Mouse (Mus musculus) testis, adult 2 months (tissue): ENCODE results near the gene Fam222b. TPM values are rescaled to one million over a fixed set of nuclear protein-coding genes. Genes with fewer than 3 reads are reported as not detected.

Source experiments
- H3K27ac ChIP-seq: fragments of 200-500 bp; 2 replicates; pipeline ENCODE4 v1.5.1; 2012; ENCODE audit warnings: low read depth, low read length; ENCODE audit not compliant: control insufficient read depth, insufficient read depth
- H3K27me3 ChIP-seq: fragments of 200-500 bp; 2 replicates; pipeline ENCODE4 v1.6.1; 2012; ENCODE audit warnings: mild to moderate bottlenecking, low read length, moderate library complexity; ENCODE audit not compliant: control insufficient read depth, insufficient read depth
- H3K36me3 ChIP-seq: fragments of 200-500 bp; 2 replicates; pipeline ENCODE4 v1.6.1; 2012; ENCODE audit warnings: mild to moderate bottlenecking, low read length; ENCODE audit not compliant: control insufficient read depth, insufficient read depth
- H3K4me1 ChIP-seq: fragments of 200-500 bp; 2 replicates; pipeline ENCODE4 v1.6.1; 2012; ENCODE audit warnings: low read length; ENCODE audit not compliant: control insufficient read depth, insufficient read depth
- H3K4me3 ChIP-seq: fragments of 200-500 bp; 2 replicates; pipeline ENCODE4 v1.5.1; 2012; ENCODE audit warnings: low read depth, mild to moderate bottlenecking, low read length, moderate library complexity, mixed read lengths; ENCODE audit not compliant: control insufficient read depth
- CTCF ChIP-seq: fragments of 200-500 bp; IDR thresholded peaks from 2 replicates; pipeline ENCODE4 v1.5.1; 2012; ENCODE audit warnings: low read depth, mild to moderate bottlenecking, inconsistent platforms, low read length, moderate library complexity; ENCODE audit not compliant: control insufficient read depth, insufficient read depth, insufficient replicate concordance
- POLR2A ChIP-seq: fragments of 200-500 bp; IDR thresholded peaks from 2 replicates; pipeline ENCODE4 v1.6.1; 2012; ENCODE audit warnings: low read depth, mild to moderate bottlenecking, inconsistent platforms, low read length, moderate library complexity; ENCODE audit not compliant: control insufficient read depth
- polyA plus RNA-seq: library from polyadenylated mRNA; depleted of rRNA; stranded (reverse); fragments of >200 nt; gene quantifications from 2 replicates; pipeline ENCODE4 v1.2.3, GENCODE M21; 2012

Gene Fam222b
- polyA plus RNA-seq, 1 experiment, result 11.7 TPM

DNA sequence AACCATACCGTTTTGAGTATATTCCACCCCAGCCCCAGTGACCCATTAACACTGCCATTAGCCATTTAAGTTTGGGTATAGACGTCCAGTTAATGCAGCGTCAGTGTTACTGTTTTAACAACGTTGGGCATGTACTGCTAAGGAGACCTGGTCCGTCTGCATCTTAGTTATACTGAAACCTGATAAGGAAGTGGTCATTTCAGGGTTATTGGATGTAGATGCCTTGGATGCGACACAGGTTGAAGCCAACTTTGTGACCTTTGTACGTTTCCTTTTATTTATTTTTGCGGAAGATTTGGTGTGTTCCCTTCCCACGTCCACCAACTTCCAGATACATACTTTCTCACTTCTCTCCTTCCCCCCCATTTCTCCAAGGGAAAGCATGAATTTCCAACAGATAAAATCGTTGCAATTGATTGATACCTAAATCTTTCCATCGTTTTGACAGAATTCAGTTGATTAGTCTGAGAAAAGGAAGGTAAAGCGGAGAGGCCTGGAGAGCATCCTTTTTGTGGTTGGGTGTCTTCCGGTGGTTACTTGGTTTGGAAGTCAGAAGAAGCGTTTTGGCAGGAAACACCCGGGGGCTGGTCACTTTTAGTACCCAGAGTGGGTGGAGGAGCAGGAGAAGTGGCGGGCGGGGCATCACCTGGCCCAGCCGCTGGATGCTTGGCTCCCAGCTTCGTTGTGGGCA is 20.4 kb downstream of the Fam222b start:
- peaks cover 3% of the 10 kb centered on the region for H3K4me1 ChIP-seq
- TF ChIP-seq CTCF (no peak), POLR2A (no peak)
- H3K27ac ChIP-seq, result peak overlapping the region; percentile 36; the same call in 1 of the 2 replicates
- no peaks in the 10 kb centered on the region for H3K27me3 ChIP-seq
- peak overlapping the region; percentile 81 for H3K4me3 ChIP-seq
- no peaks in the 10 kb centered on the region for H3K36me3 ChIP-seq

- peaks cover 3% of the 10 kb centered on the region for H3K4me1 ChIP-seq
- no peaks in the 10 kb centered on the region for H3K27me3 ChIP-seq
- peak overlapping the region; percentile 81 for H3K4me3 ChIP-seq
- TF ChIP-seq CTCF (no peak), POLR2A (no peak)
- no peaks in the 10 kb centered on the region for H3K36me3 ChIP-seq
- H3K27ac ChIP-seq, result peak overlapping the region; percentile 46
These were observed 21.1 kb downstream of the Fam222b start for GRCm38 (mm10) chr11:78115367-78116145.

DNA sequence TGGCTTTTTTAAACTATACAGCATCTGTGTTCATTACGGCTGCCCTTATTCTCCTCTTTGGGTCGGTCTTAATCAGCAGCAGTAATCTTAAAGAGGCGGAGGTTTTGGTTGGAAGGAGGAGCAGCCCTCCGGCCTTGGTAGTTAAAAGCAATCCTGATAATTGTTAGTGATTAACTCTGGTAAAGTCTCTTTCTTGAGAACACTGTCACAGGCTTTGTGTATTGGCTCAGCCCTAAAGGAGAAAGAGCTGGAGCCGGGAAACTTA is 21.6 kb downstream of the Fam222b start:
- Histone ChIP-seq H3K4me3 (peak overlapping the region; percentile 81; the same call in 1 of the 2 replicates), H3K4me1 (peaks cover 3% of the 10 kb centered on the region), H3K27ac (peak overlapping the region; percentile 46; the same call in 1 of the 2 replicates), H3K27me3 (no peaks in the 10 kb centered on the region), H3K36me3 (no peaks in the 10 kb centered on the region)
- TF ChIP-seq CTCF, result no peak
- no peak for TF ChIP-seq POLR2A

DNA sequence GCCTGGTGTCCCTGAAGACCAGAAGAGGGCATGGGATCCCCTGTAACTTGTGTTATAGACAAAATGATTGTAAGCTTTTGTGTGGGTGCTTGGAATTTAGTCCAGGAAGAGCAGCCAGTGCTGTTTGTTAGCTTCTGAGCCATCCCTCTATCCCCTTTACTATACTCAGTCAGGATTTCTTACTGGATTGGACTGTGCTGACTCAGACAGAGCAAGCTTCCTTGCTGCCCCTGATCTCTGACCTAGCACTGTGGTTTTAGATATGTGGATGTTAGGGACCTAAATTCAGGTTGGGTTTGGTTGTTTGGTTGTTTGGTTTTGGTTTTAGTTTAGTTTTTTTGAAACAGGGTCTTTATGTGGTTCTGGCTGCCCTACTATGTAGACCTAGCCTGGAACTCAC is 24.0 kb downstream of the Fam222b start:
- H3K4me3 ChIP-seq, result no peak overlapping the region
- no peaks in the 10 kb centered on the region for H3K27me3 ChIP-seq
- H3K36me3 ChIP-seq, result no peaks in the 10 kb centered on the region
- no peak overlapping the region for H3K27ac ChIP-seq
- TF ChIP-seq CTCF (no peak), POLR2A (no peak)
- peaks cover 3% of the 10 kb centered on the region for H3K4me1 ChIP-seq

DNA sequence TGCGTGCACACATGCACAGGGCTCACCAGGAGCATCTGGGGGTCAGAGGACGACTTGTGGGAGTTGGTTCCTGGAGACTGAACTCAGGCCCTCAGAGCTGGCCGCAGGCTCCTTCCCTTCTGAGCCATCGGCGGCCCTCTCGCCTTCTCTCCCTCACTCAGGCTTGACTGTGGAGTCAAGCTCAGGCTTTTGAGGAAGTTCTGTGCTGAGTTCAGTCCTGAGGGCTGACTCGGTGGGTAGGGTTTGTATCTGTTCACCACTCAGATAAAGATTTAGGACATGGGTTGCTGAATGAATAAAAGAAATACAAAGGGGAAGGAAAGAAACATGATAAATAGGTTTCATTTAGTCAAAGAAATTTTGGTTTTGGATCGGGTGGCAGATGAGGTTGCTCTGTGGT is 25.4 kb downstream of the Fam222b start:
- peaks cover 3% of the 10 kb centered on the region for H3K4me1 ChIP-seq
- no peaks in the 10 kb centered on the region for H3K27me3 ChIP-seq
- no peak overlapping the region for H3K4me3 ChIP-seq
- TF ChIP-seq POLR2A, result no peak
- no peak for TF ChIP-seq CTCF
- no peak overlapping the region for H3K27ac ChIP-seq
- no peaks in the 10 kb centered on the region for H3K36me3 ChIP-seq

- TF ChIP-seq CTCF (no peak), POLR2A (no peak)
- Histone ChIP-seq H3K27me3 (no peaks in the 10 kb centered on the region), H3K27ac (no peak overlapping the region), H3K36me3 (no peaks in the 10 kb centered on the region), H3K4me1 (no peaks in the 10 kb centered on the region; the same call in 1 of the 2 replicates), H3K4me3 (no peak overlapping the region)
These were observed 26.7 kb downstream of the Fam222b start for GRCm38 (mm10) chr11:78121176-78121575.

DNA sequence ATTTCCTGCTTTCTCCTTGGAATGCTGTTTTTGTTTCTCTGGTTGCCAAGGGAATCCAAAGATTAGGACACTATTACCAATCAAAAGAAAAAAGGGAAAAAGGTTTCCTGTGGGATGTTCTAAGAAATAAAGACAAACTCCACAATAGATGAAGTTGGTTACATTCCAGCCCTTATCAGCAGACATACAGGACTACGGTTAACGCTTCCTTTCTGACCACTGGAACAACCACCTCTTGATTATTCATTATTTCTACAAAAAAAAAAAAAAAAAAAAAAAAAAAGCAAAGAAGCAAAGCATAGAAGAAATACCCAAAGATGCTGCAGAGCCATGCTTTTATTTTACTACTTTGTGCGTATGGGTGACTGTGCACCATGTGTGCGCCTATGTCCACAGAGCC is 28.4 kb downstream of the Fam222b start:
- TF ChIP-seq CTCF (no peak), POLR2A (no peak)
- no peaks in the 10 kb centered on the region for H3K36me3 ChIP-seq
- H3K4me1 ChIP-seq, result no peaks in the 10 kb centered on the region
- H3K27ac ChIP-seq, result no peak overlapping the region
- H3K27me3 ChIP-seq, result no peaks in the 10 kb centered on the region
- no peak overlapping the region for H3K4me3 ChIP-seq

DNA sequence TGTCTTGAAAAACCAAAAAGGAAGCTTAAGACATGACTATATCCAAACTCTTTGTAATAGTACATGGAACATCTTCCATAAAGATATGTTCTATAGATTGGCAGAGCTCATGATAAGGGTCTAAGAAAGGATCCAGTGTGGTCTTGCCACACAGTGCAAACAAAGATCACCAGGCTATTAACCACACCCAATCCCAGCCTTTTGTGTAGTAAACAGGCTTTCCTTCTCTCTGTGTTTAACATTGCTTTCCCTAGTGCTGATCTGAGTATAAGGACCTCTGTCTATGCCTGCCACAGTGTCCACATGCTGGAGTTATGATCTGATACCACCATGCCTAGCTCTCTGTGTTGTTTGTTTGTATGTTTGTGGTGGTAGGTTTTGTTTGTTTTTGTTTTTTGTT is 29.3 kb downstream of the Fam222b start:
- no peak overlapping the region for H3K4me3 ChIP-seq
- H3K4me1 ChIP-seq, result no peaks in the 10 kb centered on the region
- TF ChIP-seq CTCF (no peak), POLR2A (no peak)
- no peak overlapping the region for H3K27ac ChIP-seq
- H3K27me3 ChIP-seq, result no peaks in the 10 kb centered on the region
- no peaks in the 10 kb centered on the region for H3K36me3 ChIP-seq
